Mouse (Mus musculus) ES-Bruce4 (cell line): ENCODE measurements around the gene Ppcdc. TPM values are rescaled to one million over a fixed set of nuclear protein-coding genes. Genes with fewer than 3 reads are reported as not detected.
A peak's percentile ranks its signal among the peaks of the same experiment; 100 is the strongest.

Experiments used
- H3K27ac ChIP-seq: 2 replicates; pipeline ENCODE4 v1.5.1; 2012; ENCODE audit warnings: low read length, inconsistent platforms; ENCODE audit not compliant: insufficient read depth
- H3K27me3 ChIP-seq: 2 replicates; pipeline ENCODE4 v1.6.1; 2012; ENCODE audit warnings: mild to moderate bottlenecking, low read length, inconsistent platforms; ENCODE audit not compliant: control insufficient read depth, poor library complexity, insufficient read depth, severe bottlenecking
- H3K36me3 ChIP-seq: 2 replicates; pipeline ENCODE4 v1.6.1; 2012; ENCODE audit warnings: inconsistent platforms, mild to moderate bottlenecking, low read length, moderate library complexity; ENCODE audit not compliant: control insufficient read depth, poor library complexity, insufficient read depth, severe bottlenecking
- H3K4me1 ChIP-seq: one replicate; pipeline ENCODE4 v1.8.1; 2011; ENCODE audit warnings: low read length; ENCODE audit not compliant: control insufficient read depth, insufficient read depth
- H3K4me3 ChIP-seq: 2 replicates; pipeline ENCODE4 v1.5.1; 2011; ENCODE audit warnings: low read depth, mild to moderate bottlenecking, low read length
- H3K9ac ChIP-seq: 2 replicates; pipeline ENCODE4 v1.6.1; 2012; ENCODE audit warnings: low read depth, mild to moderate bottlenecking, inconsistent platforms; ENCODE audit not compliant: poor library complexity, severe bottlenecking
- H3K9me3 ChIP-seq: replicated peaks from 2 replicates; pipeline ENCODE4 v1.6.1; 2012; ENCODE audit warnings: mild to moderate bottlenecking, low read length, inconsistent platforms; ENCODE audit not compliant: control insufficient read depth, poor library complexity, insufficient read depth, severe bottlenecking
- CTCF ChIP-seq: IDR thresholded peaks from one replicate; pipeline ENCODE4 v1.8.1; 2011; ENCODE audit warnings: low read depth, low read length
- EP300 ChIP-seq: IDR thresholded peaks from 2 replicates; pipeline ENCODE4 v1.6.1; 2011; ENCODE audit warnings: low read depth, low read length; ENCODE audit not compliant: insufficient read depth
- POLR2A ChIP-seq: IDR thresholded peaks from one replicate; pipeline ENCODE4 v1.8.1; 2011; ENCODE audit warnings: low read length; ENCODE audit not compliant: insufficient read depth
- polyA plus RNA-seq: library from polyadenylated mRNA; stranded (reverse); fragments of >200 nt; gene quantifications from 2 replicates; pipeline ENCODE4 v1.2.4, GENCODE M21; 2011; ENCODE audit warnings: low read depth; ENCODE audit not compliant: missing spikeins, insufficient read depth, insufficient read length

The Ppcdc gene
- polyA plus RNA-seq, result 35.6 and 39.8 TPM in 2 replicates

GRCm38 (mm10) chr9:57439522-57440295, at the start of gene Ppcdc:
Ppcdc (minus strand) TSS chr9:57440124.
- TF ChIP-seq POLR2A, result peak; percentile 96
- TF ChIP-seq EP300, result no peak
- peak within 1 kb of the TSS; percentile 80 for H3K9ac ChIP-seq
- H3K27me3 ChIP-seq, result no peaks in the 10 kb centered on the region
- peak within 1 kb of the TSS; percentile 95 for H3K4me3 ChIP-seq
- H3K27ac ChIP-seq, result peak within 1 kb of the TSS; percentile 54; the same call in 1 of the 2 replicates
- H3K4me1 ChIP-seq, result no peaks in the 10 kb centered on the region
- peaks cover 3% of the 10 kb centered on the region; the same call in 1 of the 2 replicates for H3K36me3 ChIP-seq
- H3K9me3 ChIP-seq, result no peaks in the 10 kb centered on the region

GRCm38 (mm10) chr9:57487807-57488206, 47.9 kb upstream of the Ppcdc start:
- no peak overlapping the region for H3K27ac ChIP-seq
- H3K27me3 ChIP-seq, result no peaks in the 10 kb centered on the region
- no peaks in the 10 kb centered on the region for H3K9me3 ChIP-seq
- H3K36me3 ChIP-seq, result no peaks in the 10 kb centered on the region
- H3K9ac ChIP-seq, result no peak overlapping the region
- TF ChIP-seq CTCF (no peak), POLR2A (no peak), EP300 (no peak)
- H3K4me1 ChIP-seq, result no peaks in the 10 kb centered on the region
- no peak overlapping the region for H3K4me3 ChIP-seq

DNA sequence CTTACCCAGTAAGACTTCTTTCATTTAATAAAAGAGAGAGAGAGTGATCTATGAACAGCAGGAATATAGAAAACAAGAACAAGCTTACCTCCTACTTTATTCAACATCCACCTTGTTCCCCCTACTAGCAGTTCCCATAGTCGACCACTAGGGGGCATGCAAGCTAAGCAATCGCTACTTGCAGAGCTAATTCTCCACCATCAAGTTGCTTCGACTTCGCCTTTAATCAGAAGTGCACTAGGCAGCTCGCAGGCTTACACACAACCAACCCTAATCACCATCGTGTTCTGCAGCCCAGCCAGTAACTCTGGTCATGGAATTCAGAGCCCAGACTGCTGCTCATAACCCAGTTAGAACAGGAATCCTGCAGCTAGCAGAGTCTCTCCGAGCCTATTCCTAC, 45.9 kb upstream of the Ppcdc start:
- no peaks in the 10 kb centered on the region for H3K27me3 ChIP-seq
- TF ChIP-seq CTCF, result peak; percentile 68
- no peak for TF ChIP-seq POLR2A
- H3K4me1 ChIP-seq, result no peaks in the 10 kb centered on the region
- no peak overlapping the region for H3K4me3 ChIP-seq
- H3K9ac ChIP-seq, result no peak overlapping the region
- H3K9me3 ChIP-seq, result no peaks in the 10 kb centered on the region
- H3K27ac ChIP-seq, result no peak overlapping the region
- H3K36me3 ChIP-seq, result no peaks in the 10 kb centered on the region

DNA sequence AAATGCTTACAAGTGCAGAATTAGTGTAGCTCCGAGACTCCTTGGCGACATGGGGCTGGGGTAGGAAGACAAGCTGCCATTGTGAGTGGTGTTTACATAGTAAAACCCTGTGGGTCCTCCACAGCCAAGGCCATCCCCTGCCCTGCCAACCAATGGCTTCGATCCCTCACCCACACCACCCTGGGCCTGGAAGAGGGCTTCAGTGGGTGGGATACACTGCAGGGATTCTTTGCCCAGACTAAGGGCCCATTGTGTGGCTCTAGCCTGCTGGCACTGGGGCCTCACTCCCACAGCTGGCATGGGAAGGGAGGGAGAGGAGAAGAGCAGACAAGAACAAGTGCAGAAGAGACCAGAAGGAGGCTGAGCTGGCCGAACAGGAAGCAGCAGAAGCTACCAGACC, 29.0 kb upstream of the Ppcdc start:
- no peaks in the 10 kb centered on the region for H3K9me3 ChIP-seq
- H3K4me1 ChIP-seq, result peaks cover 3% of the 10 kb centered on the region
- H3K27ac ChIP-seq, result no peak overlapping the region
- no peak overlapping the region for H3K9ac ChIP-seq
- no peak overlapping the region for H3K4me3 ChIP-seq
- no peaks in the 10 kb centered on the region for H3K27me3 ChIP-seq
- TF ChIP-seq EP300, result no peak
- no peak for TF ChIP-seq POLR2A
- no peak for TF ChIP-seq CTCF
- no peaks in the 10 kb centered on the region for H3K36me3 ChIP-seq

GRCm38 (mm10) chr9:57467896-57468549, 28.1 kb upstream of the Ppcdc start, which contains the start of gene Scamp5:
Scamp5 (minus strand) TSS chr9:57468060.
- Histone ChIP-seq H3K27ac (no peak within 1 kb of the TSS), H3K36me3 (no peaks in the 10 kb centered on the region), H3K9me3 (no peaks in the 10 kb centered on the region), H3K27me3 (no peaks in the 10 kb centered on the region), H3K4me1 (peaks cover 3% of the 10 kb centered on the region), H3K4me3 (peak within 1 kb of the TSS; percentile 77), H3K9ac (peak within 1 kb of the TSS; percentile 76)
- TF ChIP-seq EP300 (peak; percentile 38; the same call in 1 of the 2 replicates), CTCF (no peak)

- Histone ChIP-seq H3K36me3 (no peaks in the 10 kb centered on the region), H3K9me3 (no peaks in the 10 kb centered on the region), H3K27ac (no peak overlapping the region), H3K27me3 (no peaks in the 10 kb centered on the region), H3K4me3 (peak overlapping the region; percentile 77), H3K9ac (peak overlapping the region; percentile 76), H3K4me1 (peaks cover 6% of the 10 kb centered on the region)
- no peak for TF ChIP-seq POLR2A
Observed at GRCm38 (mm10) chr9:57467271-57467771, 27.4 kb upstream of the Ppcdc start.
